Mouse (Mus musculus): ENCODE measurements around the gene Ank2.

Gene Ank2

DNA sequence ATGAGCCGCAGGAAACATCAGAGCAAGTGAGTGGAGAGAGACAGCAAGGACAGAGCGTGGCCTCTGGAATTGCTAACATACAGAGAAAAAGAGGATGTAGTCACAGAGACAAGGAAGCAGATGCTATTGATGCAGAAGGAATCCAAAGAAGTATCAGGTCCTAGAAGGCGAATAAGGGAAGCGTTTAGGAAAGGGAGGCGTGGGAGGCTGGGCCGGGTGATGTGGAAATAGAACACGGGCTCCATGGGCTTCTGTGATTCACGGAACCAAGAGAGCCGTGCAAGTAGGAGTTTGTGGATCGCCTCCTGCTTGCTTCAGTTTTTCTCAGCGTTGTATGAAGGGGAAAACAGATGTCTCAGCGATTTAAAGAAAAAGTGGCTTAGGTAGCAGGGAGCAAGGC, 463.6 kb downstream of the Ank2 start:
- DNase-seq (ENCODE audit: low read depth, low spot score), result no peak

DNA sequence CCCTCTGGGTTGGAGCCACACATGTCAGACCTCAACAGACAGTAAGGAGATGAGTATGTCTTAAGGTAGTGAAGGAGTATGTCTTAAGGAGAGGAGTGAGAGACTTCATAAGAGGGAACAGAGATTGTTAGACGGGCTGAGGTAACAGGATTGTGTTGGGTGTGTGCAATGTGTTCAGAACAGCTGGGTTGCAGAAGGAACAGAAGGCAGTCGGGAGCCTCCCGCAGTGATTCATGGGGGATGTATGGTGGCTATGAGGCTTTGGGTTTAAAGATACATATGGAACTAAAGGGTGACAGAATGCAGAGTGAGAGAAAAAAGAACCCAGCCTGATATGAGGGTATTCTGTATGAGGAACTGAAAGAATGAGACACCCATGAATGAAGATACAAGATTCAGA, 464.2 kb downstream of the Ank2 start:
- DNase-seq (ENCODE audit: low read depth, low spot score), result no peak

- DNase-seq (ENCODE audit: low read depth, low spot score), result no peak
Observed at GRCm38 (mm10) chr3:127023992-127024391, 475.2 kb downstream of the Ank2 start.

- no peak for DNase-seq (ENCODE audit: low read depth, low spot score)
Observed at GRCm38 (mm10) chr3:127020167-127020566, 479.0 kb downstream of the Ank2 start.

DNA sequence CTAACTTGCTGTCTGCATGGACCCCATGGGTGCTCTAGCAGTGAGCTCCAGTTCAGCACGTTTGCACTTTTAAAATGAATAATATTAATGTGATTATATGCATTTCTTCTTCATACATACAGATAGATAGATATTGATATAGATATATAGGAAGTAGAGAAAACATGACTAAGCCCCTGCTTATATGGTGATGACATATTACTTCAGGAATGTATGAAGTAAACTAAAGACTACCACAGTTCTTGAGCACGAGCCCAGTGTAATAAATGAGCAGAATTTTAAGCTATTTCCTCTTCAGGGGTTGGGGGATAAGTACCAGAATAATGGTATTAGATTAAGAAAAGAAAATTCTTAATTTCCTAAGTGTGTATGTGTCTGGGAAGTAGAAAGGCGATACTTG, 479.4 kb downstream of the Ank2 start:
- no peak for DNase-seq (ENCODE audit: low read depth, low spot score)

- no peak for DNase-seq (ENCODE audit: low read depth, low spot score)
Observed at GRCm38 (mm10) chr3:127019109-127019508, 480.0 kb downstream of the Ank2 start.

- no peak for DNase-seq (ENCODE audit: low read depth, low spot score)
Observed at GRCm38 (mm10) chr3:127017523-127017922, 481.6 kb downstream of the Ank2 start.

DNA sequence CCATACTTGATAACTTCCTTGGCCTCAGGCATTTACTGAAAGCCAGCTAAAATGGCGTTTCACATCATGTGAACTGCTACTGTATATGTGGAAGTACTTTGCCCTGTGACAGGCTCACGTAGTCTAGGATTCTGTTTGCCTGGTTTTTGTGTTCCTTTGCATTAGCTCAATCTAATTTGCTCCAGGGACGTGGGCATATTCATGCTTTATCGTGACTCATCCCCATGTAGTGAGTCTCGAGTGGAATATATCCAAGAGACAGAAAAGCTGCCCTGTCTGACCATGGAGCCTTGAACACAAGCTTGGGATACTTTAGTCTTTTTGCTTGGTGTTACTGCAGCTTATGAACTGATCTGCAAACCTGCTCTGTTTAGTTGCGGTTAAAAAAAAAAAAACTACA, 483.6 kb downstream of the Ank2 start:
- no peak for DNase-seq (ENCODE audit: low read depth, low spot score)

GRCm38 (mm10) chr3:127015175-127015574, 484.0 kb downstream of the Ank2 start:
- DNase-seq (ENCODE audit: low read depth, low spot score), result no peak

DNA sequence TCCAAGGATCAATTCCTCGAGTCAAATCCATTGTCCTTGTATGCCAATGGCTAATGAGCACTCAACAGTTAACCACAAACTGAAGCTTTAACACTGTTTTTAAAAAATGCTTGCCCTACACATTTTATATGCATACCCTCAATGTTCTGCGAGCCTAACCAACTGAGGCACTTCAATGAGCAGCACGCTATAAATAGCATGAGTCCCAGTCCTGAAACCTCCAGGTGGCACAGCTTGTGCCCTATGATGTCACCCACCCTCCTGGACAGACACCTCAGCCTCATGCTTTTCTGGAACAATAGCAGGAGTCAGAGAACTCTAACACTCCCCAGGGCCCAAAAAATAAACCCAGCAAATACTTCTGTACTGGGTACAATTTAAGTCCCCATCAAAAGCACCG, 485.2 kb downstream of the Ank2 start:
- DNase-seq (ENCODE audit: low read depth, low spot score), result no peak

DNA sequence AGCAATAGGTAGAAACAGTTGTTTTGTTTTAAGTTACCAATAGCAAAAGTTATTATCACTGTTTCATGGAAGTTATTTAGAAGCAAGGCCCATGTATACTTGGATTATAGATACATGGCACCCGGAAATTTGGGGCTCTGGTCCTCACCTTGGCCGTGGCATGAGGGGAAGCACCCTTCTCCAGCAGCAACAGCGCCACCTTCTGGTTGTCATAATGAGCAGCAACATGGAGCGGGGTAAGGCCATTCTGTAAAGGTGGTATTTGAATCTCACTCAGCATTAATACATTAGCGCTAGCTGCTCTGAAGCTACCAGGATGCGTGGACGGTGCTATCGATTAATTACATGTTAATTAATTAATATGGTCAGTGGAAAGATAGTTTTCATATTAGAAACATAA, 486.6 kb downstream of the Ank2 start:
- DNase-seq (ENCODE audit: low read depth, low spot score), result no peak

DNA sequence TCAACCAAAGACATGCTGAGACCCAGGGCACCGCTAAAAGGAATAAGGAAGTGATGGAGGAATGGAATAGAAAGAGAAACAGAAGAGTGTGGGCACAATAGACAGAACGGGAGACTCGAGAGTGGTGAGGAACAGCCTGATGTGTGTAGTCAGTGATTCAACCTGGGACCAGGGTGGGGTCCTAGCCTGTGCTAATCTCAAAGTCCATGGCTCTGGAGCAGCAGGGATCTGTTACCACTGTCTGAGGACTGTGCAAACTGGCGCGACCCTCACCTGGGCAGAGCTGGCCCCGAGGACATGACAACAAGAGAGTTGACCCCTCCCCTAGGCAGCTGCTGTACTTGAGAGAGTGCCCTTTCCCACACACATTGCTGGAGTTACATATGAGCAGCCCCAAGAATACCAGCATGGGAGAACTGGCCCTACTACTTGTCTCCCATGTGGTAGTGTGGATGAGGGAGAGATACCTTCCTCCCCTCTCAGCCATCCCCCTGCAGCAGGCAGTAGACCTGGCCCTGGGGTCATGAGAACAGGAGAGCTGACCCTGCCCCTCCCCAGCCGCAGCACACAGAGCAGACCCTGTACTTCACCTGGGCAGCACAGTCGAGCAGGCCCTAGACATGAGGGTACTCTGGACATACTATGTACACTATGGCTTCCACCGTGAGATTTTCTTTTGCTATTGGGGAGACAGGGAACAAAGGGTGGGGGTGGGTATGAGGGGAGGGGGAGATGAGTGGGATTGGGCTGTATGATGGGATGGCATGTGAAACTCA, 493.1 kb downstream of the Ank2 start:
- no peak for DNase-seq (ENCODE audit: low read depth, low spot score)

DNA sequence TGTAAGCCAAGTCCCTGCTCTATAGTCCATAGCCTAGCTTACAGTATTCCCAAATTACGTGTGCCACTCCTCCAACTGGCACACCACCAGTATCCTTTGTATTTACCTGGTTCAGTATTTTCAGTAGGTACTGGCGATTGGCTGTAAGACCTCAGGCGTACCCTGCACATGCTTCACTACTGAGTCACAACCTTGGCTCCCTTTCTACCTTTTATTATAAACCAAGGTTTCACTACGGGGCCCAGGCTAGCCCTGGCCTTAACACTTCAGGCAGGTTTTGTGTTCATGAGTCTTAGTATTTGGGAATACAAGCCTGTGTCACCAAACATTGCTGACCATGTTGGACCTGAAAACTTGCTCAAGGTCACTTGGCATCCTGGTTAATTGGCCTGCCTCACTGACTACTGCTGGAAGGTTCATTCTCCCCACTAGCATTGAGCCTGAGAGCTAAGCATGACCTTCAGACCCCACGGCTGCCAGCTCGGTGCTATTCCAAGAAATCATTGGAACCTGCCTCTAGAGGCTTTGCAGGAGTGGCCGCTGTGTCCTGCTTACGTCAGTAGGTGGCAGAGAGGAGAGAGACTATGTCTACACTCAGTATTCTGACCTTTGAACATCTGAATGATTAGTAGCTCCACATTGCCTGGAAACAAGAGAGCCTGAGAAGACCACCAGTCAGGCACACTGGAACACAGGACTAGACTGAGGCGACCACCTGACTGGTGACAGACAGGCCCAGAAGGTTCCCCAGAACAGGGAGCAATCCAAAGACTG, 494.1 kb downstream of the Ank2 start:
- DNase-seq (ENCODE audit: low read depth, low spot score), result no peak

- DNase-seq (ENCODE audit: low read depth, low spot score), result no peak
Observed at GRCm38 (mm10) chr3:127003946-127004345, 495.2 kb downstream of the Ank2 start.

DNA sequence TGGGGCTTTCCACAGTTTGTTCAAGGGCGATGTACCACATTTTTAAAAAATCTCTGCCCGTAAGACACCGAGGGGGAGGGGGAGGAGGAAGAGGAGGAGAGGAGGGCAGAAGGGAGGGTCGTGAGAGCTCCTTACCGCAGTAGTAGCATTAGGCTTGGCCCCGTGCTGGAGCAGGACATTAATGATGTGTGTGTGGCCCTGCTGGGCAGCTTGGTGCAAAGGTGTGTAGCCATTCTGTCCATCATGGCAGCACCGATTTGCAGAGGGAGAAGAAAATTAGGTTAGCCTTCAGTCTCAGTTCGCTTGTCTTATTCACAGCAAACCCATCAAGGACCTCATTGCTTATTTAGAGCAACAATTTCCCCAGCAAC, 500.4 kb downstream of the Ank2 start:
- no peak for DNase-seq (ENCODE audit: low read depth, low spot score)

DNA sequence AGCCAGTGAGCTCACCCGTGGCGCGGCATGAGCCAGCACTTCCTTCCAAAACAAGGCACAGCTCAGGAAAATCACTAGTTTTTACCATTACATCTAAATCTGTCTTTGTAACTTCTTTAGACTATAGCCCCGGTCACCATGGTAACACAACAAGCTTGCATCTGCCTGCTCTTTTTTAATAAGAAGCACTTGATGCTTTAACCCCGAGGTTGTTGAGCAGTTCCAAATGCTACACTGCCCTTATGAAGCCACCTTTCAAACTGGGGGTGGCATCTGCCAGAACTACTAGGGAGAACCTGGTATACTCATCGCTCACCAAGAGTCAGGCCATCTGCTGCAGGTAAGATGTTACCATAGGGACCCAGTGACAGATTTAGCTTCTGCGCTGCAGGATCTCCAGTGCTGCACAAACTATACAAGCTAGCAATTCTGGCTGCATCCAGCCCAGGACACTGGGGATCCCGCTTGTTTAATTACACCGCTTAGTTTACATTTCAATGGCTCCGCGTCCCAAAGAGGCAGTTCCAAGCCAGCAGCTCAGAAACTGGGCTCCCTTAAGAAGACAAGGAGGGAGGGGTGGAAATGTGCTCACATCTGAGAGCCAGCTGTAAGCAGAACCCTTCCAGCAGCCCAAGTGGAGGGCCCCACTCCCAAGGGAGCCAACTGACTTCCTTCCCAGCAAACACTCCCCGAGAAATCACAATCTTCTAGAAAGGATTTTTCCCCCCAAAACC, 501.0 kb downstream of the Ank2 start:
- DNase-seq (ENCODE audit: low read depth, low spot score), result no peak

DNA sequence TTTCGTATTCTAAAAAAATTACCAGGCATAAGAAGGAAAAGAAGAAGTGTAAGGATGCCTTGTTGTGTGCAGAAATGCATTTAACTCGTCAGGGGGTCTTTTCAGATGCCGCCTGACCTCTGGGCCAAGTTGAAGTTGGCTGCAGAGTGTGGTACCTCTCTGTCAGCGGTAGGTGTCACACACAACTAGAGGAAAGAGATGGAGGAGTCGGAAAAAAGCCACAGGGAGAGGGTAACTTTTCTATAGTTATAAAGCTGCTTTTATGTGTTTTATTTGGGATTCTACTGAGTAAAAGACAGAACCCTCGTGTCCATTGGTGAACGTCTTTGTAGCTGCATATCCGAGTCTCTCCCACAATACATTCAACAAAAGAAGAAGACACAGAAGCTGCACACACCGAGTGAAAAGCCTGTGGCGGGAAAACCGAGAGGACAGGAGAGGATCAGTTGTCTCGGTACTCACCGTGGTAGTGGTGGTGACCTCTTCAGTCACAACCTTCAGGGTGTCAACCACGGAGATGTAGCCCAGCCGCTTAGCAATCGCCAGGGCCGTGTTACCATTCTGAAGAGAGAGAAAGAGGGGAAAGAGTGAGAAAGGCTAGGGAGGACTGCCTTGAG, 501.7 kb downstream of the Ank2 start:
- DNase-seq (ENCODE audit: low read depth, low spot score), result no peak

DNA sequence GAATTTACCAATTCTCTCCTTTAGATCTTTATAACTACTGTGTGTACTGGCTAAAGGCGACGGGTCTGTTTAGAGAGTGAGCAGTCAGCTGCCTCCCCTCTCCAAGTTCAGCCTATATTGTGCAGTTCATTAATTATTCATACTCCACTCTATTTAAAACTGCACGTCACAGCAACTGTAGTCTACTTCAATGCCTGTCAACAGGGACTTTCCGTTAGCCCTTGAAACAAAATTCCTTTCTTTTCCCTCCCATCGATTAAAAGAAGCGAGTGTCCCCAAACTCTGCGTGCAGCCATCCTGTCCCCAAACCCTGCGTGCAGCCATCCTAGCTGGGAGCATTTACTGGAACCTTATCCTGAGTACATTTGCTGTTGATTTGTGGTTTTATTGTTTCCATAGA, 502.4 kb downstream of the Ank2 start:
- no peak for DNase-seq (ENCODE audit: low read depth, low spot score)

GRCm38 (mm10) chr3:126995970-126996369, 503.2 kb downstream of the Ank2 start:
- DNase-seq (ENCODE audit: low read depth, low spot score), result no peak

DNA sequence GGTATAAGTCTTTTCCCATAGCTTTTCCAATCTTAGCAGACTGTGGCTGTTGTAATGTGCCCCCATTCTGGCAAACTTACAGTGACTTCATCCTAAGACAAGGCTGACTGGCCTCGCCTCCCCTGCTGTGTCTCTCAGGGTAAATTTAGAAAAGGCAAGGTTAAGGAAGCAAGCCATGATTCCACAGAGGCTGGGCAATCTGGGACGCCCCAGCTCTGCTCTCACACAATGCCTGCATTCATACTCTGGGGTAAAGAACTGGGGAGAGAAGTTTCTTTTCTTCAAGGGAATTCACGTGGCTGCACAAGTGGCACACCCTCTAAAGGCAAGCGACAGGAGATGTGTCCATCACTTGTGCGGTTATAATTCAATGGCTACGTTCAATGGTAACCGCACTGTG, 505.0 kb downstream of the Ank2 start:
- no peak for DNase-seq (ENCODE audit: low read depth, low spot score)

GRCm38 (mm10) chr3:126989936-126990335, 509.2 kb downstream of the Ank2 start:
- DNase-seq (ENCODE audit: low read depth, low spot score), result no peak

- DNase-seq (ENCODE audit: low read depth, low spot score), result no peak
Observed at GRCm38 (mm10) chr3:126986687-126987086, 512.5 kb downstream of the Ank2 start.
